Mouse (Mus musculus) 416B (cell line): ENCODE measurements around the gene Sesn2.

ENCODE experiments used
- DNase-seq: peaks from one replicate; pipeline ENCODE4 v3.0.0; 2011; ENCODE audit warnings: low read depth

Sesn2 gene

DNA sequence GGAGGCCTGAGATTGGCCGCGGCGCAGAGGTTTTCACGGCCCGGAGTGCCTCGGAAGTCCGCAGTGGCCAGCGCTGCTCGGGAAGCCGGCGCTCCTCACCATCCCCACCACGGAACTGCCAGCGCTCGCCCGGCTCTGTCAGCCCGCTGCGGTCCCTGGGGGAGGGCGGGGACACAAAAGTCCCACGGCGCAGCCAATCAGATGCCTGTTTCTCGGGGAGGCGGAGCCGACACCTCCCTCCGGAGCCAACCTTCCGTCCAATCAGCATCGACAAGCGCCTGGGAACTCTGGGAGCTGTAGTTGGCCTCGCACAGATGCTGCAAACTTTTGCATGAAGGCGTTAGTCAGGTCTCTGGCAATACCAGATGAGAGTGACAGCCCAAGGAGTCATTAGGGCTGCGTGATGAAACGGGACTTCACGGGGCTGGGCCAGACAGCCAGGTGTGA is at the start of gene Sesn2:
Sesn2 (minus strand) TSS at position 150 of the 447 bp plus-strand sequence.
- peak; percentile 98 for DNase-seq

DNA sequence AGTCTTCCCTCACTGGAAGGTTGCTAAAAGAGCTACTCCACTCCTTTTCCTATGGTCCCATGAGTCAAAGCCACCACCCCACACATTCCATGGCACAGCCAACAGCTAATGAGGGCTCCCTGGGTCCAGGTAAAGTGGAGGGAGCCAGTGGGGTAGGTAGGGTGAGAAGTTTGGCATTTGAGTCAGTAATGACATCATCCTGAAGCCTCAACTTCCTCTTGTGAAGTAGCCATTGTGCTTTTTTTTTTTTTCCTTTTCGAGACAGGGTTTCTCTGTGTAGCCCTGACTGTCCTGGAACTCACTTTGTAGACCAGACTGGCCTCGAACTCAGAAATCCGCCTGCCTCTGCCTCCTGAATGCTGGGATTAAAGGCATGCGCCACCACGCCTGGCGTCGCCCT is 45.2 kb upstream of the Sesn2 start:
- DNase-seq: peak; percentile 45

DNA sequence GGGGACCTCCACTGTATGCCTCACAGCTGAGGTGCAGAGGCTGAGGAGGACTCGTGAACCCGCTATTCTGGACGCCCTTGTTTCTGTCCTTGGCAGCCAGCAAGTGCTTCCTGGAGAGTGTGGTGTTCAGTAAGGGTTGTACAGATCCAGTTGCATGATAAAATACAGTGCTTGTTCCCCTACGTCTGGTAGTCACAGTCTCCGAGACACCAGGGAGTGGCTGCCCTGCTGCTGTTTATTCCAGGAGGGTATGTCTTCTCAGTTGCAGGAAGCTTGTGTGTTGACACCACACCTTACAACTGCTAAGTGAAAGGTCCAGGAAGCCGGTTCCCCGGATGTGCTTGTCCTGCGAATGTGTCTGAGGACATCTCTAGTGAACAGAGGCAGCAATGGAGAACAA is 44.4 kb upstream of the Sesn2 start:
- DNase-seq: peak; percentile 34

GRCm38 (mm10) chr4:132554221-132554620 is 43.9 kb upstream of the Sesn2 start:
- no peak for DNase-seq

GRCm38 (mm10) chr4:132545851-132546250 is 35.5 kb upstream of the Sesn2 start:
- DNase-seq: peak; percentile 81

GRCm38 (mm10) chr4:132542724-132543123 is 32.4 kb upstream of the Sesn2 start:
- peak; percentile 77 for DNase-seq

DNA sequence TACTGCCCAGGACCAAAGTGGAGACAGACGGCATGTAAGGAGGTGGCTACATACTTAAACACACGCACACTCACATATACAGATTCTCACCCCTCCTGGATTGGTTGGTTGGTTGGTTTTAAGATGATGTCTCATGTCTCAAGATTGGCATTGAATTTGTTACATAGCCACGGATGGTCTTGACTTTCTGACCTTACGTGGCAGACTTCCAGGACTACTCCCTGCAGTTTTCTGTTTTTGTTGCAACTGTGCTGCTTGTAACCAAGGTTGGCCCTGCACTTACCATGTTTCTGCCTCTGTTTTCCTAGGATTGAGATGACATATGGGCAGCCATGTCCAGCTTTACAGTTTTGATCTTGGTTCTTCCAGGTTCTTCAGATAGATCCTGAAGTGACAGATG is 31.1 kb upstream of the Sesn2 start:
- DNase-seq: no peak

- no peak for DNase-seq
Measured at GRCm38 (mm10) chr4:132539481-132539880, 29.2 kb upstream of the Sesn2 start.

DNA sequence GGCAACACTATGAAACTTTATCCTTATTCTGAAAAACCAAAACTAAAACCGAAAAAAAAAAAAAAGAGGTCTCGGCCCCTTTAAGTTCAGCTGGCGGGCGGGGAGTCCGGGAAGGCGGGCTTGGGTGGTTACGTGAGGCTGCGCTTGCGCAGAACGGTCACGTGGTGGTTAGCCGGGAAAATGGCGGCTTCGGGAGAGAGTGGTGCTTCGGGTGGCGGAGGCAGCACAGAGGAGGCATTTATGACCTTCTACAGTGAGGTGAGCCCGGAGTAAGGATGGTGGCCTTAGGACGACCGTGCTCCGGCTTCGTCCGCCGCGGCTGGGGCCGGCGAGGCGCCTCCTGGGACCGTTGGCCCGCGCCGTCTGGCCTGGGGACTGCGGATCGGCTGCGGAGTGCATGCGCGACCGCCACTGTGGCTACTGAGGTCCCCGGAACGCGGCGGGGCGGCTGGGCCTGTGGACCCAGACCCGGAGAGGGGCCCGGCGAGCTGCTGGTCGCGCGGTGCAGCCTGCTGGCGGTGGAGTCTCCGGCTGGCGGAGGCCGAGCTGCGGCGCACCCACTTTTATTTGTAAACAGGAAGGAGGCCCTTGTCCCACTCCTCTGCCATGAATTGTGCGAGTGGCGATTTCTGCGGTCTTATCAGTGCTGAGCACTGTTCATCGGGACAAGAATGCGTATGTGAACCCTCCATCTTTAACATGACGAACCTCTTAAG is 25.3 kb upstream of the Sesn2 start, which contains the start of gene Dnajc8:
Dnajc8 (plus strand) TSS at position 145 of the 716 bp plus-strand sequence.
- peak; percentile 93 for DNase-seq

DNA sequence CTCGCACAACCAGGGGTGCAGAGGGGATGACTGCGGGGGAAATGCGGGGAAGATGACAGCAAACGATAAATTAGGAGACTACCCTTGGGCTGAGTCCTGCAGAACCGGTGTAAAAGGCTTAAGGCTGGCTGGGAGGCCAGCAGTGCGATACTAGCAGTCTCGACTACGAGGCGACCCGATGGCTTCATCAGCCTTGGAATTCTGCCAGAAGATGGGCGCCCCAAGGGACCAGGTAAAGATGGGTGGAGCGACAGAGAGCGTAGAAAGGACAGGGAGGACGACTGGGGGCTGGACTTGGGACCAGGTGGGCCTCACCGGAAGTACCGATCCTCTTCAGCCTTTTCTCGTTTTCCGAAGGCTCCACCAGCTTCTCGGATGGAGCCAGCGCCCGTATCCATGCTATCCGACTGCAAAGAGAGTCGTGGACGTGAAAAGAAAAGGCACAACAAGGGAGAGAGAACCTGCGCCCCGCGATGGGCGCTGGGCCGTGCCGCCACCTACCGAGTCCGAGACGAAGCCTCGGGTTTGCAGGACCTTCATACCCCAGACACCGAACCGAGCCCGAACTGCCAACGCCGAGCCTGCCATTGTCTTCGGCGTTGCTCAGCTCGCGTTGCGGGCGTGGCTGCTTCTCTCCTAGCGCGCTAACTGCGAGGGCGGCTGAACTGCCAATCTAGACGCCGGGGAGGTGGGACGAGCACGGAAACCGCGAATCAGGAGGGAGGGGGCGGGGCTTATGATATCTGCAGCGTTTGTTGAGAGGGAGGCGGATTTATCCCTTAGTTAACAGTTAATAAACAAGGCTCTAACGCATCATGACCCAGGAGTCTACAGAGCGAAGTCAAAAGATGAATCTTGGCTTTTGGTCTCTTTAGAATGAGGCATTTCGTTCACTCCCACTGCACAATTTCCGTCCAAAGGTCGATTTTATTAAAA is 22.9 kb upstream of the Sesn2 start, which contains the start of gene Atpif1:
Atpif1 (minus strand) TSS at position 679 of the 936 bp plus-strand sequence.
- DNase-seq: peak; percentile 97

- peak; percentile 70 for DNase-seq
Measured at GRCm38 (mm10) chr4:132532496-132532895, 22.2 kb upstream of the Sesn2 start.

GRCm38 (mm10) chr4:132530033-132530804 is 19.9 kb upstream of the Sesn2 start:
- no peak for DNase-seq

GRCm38 (mm10) chr4:132529344-132529743 is 19.0 kb upstream of the Sesn2 start:
- peak; percentile 84 for DNase-seq

GRCm38 (mm10) chr4:132527917-132528522 is 17.7 kb upstream of the Sesn2 start:
- DNase-seq: peak; percentile 64

DNA sequence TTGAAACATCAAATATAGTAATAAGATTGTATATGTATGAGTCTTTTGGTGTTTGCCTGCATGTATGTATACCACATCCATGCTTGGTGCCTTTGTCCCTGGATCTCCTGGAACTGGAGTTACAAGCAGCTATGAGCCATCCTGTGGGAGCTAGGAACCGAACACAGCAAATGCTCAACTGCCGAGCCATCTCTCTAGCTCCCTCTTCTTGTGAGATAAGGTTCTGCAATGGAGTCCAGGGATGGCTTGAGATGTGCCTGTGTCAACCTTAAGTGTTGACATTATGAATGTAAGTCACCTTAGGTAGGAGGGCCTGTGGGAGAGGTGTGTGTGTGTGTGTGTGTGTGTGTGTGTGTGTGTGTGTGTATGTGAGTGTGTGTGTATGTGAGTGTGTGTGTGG is 16.4 kb upstream of the Sesn2 start:
- peak; percentile 73 for DNase-seq

GRCm38 (mm10) chr4:132524808-132525207 is 14.5 kb upstream of the Sesn2 start:
- no peak for DNase-seq

DNA sequence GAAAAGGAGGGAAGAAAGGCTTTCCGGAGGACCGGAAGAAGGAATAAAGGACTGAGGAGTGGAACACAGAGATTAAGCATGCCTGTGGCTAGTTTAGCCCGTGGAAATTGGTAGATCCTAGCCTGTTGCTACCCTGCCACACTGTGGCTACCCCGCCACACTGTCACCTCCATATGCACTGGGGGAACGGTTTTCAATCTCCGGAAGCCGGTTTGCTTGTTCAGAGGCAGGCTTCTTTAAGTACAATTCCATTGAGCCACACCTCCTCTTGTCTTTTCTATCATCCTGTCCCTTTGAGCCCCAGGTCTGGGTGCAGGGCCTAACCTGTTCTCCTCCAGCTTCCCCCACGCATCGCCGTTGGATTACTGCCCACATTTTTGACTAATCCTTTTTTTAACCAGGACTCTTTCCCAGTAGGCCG is 14.0 kb upstream of the Sesn2 start:
- no peak for DNase-seq

- no peak for DNase-seq
Measured at GRCm38 (mm10) chr4:132519188-132519587, 8.9 kb upstream of the Sesn2 start.

DNA sequence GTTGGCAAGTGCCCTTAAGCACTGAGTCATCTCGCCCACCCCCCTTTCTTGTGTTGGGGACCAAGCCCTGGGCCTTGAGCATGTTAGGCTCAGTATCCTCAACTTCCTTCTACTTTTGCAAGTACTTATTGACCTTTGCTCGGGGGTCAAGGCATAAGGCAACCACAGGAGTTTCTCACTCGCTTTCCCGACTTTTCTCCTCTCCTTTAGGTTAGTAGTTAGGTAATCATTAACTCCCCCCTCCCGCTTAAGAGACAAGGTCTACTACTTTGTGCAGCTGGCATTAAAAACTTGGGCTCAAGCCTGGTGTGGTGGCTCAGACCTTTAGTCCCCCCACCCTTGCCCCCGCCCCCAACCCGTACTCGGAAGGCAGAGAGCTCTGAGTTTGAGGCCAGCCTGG is 7.8 kb upstream of the Sesn2 start:
- DNase-seq: no peak

GRCm38 (mm10) chr4:132515369-132516155 is 5.3 kb upstream of the Sesn2 start:
- peak; percentile 100 for DNase-seq
